Mouse (Mus musculus) embryo, embryonic 9.5 days (tissue): ENCODE measurements around the gene Shq1.

Experiments used
- DNase-seq: peaks from one replicate; pipeline ENCODE4 v3.0.0-alpha.2; 2017; ENCODE audit errors: extremely low spot score

Shq1 gene

DNA sequence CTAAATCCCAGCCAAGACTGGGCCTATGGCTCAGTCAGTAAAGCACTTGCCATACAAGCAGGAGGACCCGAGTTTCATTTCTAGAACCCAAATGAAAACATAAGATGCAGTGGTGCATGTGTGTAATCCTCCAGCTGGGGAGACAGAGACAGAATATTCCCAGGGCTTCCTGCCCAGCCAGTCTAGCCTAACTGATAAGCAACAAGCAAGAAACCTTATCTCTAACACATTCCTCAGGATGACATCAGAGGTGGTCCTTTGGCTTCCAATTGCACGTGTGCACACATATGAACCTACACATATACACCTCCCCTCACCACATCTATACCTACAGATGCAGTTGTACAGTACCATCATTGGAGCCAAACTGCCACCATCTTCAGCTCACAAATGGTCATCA is 2.1 kb downstream of the Shq1 start:
- no peak for DNase-seq

DNA sequence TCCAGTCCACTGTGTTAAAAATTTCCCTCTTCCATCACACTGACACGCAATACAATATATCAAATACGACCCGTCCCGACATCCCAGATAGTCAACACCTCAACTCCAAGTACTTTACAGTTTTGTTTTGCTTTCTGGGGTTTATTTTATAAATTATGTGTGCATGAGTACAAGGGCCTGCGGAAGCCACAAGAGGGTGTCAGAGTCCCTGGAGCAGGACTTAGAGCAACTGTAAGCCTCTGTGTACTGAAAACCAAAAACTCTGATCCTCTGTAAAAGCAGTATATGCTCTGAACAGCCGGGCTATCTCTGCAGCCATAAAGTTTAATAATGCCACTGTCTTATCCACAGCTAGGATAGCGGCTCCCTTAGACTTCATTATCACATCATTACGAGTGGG is 3.3 kb downstream of the Shq1 start:
- no peak for DNase-seq

DNA sequence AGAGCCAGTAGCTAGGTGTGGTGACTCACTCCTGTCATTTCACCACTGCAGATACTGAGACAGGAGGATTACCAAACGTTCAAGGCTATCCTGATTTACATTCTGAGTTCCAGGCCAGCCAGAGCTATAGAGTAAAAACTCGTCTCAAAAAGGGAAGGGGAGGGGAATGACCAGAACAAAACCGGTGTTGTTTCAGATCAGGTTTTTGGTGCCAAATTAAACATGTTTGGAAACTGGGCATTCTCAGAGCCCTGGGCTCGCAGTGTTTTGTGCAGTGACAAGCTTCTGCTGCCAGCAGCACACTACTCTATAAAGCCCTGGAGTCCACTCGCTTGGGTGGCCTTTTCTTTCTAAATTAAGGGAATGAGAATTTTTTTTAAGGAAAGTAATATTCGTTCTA is 8.7 kb downstream of the Shq1 start:
- DNase-seq, result no peak

DNA sequence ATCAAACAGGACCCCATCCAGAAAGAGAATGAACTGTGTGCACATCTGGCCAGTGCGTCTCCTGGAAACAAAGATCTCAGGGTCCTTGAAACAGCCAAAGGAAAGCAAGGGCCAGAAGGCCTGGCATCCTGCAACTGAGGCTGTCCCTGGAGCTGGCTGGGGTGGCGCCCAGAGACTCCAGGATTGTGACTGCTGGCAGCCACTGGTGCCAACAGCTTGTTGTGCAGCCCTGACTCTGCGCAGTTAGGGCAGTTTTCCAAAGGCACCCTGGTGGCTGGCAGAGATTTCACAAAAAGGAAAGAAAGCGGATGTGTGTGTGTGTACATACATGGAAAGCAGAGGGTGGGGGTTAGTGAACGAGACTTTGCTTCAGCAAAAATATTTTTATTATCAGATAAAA is 10.6 kb downstream of the Shq1 start:
- no peak for DNase-seq

DNA sequence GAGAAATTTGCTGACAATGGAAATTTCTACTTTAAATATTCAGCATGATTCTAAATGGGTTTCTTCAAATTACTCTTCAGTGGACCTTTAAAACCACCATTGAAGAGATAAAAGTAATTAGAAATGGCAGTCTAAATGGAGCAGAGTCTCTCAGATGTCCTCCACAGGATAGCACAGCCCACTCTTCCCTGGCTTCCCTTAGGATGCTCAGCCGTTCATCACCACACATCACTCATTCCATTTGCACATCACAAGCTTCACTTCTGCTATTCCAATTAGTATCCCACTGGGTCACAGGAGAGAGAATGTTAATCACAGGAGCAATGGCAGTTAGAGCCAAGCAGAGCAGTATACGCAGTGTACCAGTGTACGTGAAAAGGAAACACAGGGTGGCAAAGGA is 18.4 kb downstream of the Shq1 start:
- no peak for DNase-seq

DNA sequence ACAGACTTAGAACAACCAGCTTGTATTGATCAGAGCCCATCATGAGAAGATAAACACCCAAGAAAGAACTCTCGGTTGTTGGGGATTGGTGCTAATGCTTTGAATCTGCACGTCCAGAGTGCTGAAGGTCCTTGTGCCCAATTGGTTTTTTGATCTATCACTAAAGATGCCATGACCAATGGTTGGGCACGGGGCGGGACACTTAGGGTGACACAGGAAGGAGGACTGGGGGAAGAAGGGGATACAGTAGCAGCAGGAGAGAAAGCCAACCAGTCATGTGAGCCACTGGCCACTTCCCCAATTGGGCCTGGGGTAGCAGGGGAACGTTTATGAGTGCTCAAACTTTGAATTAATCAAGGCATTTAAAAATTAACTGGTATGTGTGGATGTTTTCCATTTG is 23.8 kb downstream of the Shq1 start:
- no peak for DNase-seq

DNA sequence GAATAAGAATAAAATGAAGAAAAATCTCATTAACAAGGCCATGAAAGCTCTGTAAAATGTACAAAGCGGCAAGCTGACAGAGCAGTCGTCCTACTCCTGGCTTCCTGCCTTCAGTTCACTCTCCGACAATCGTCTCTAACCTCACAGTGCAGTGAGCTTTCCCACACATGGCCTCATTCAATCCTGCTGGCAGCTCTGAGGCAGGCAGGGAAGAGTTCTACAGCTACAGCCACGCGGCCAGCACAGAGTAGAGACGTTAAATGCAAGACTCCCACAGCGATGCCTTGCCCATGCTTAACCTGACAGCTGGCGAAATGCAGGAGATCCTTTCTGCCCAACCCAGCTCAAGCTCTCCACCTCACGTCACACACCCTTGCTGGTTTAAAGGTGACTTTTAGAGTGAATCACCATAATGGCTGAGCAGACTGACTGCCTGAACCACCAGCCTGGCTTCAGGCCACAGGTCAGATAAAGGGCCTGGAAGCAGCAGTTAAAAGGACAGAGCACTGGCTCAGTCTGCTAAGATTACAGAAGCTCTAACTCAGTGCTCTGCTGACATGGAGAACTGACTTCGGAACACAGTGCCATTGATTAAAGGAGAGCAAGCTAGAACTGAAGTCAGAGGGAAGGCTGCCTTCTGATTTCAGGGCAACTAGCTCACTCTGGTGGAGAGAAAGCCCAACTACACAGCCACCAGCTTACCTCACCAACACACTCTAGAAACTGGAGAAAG is 25.3 kb downstream of the Shq1 start:
- DNase-seq, result peak; percentile 36

DNA sequence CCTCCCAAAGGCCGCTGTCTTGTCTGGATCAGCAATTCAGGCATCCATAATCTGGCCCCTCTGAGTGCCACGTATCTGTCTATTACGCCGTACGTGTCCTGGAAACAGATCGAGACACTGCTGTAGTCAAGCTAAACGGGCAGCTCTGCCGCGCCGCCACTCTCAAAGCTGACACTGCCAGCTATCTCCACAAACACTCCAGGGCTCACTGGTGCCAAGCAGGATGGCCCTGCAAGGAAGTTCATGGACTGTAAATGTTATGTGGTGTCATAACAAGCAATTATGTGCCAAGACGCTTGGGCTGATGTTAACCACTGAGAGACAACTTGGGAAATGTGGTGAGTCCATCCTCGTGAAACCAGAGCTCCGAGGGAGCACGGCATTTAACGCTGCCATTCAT is 26.3 kb downstream of the Shq1 start:
- no peak for DNase-seq

DNA sequence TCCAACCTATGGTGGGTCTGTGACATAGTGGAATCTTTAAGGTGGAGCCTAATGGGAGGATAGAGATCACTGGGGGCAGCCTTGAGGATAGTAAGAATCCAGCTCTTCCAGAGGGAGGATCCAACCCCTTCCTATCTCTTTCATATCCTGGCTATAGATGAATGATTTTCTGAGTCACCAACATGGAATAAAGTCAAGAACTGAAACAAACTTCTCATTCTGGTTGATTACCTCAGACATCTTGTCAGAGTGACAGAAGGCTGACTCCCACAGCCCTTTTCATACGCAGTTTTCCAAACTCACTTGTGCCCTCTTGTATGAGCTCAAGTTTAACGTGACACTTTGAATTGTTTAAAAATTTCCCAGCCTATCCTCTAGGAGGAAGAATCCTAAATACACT is 28.2 kb downstream of the Shq1 start:
- no peak for DNase-seq

DNA sequence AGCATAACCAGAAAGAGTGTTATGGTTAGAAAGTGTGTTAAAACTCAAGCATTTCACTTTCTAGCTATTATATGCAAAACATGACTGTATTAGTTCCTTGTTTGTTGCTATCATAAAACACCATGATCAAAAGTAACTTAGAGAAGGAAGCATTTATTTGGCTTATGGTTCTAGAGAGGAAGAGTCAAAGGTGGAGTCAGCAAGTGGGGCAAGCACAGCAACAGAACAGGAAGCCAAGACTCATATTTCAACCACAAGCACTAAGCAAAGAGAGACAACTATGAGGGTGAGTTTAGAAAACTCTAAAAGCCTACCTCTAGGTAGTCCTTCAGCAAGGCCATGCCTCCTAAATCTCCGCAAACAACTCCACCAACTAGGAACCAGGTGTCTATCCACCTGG is 30.4 kb downstream of the Shq1 start:
- no peak for DNase-seq

DNA sequence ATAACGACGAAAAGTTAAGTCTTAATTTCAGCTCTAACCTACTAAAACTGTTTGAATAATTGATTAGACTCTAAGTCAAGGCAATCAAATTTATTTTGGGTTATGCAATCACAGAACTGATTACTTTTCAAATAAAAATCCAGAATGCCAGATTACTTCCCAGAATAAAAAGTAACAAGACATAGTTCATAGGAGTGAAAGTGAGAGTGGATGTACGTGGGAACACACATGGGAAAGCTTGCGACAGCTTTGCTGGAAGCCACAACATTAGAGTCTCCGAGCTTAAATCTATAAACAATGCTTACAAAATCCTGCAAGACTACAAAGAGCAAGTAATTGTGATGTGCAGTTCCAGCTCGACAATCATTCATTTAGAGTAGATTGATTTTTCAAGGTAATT is 41.9 kb downstream of the Shq1 start:
- DNase-seq, result no peak

DNA sequence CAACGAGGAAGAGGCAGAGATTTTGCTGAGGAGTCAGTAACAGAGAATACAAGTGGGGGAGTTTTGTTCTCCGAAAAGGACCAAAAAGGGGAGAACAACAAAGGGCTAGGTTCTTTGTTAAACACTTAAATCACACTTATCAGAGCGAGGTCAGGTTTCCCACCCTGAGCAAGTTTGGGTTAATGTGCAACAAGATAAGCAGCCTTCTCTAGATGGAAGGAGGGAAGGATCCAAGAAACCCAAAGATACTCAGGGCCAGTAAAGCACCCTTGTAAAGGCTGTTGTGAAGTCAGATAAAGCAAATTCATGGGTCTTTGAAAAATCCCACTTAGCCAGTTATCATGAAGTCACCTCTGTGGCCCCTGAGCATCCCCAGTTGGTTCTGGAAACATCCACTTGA is 42.7 kb downstream of the Shq1 start:
- DNase-seq, result no peak

DNA sequence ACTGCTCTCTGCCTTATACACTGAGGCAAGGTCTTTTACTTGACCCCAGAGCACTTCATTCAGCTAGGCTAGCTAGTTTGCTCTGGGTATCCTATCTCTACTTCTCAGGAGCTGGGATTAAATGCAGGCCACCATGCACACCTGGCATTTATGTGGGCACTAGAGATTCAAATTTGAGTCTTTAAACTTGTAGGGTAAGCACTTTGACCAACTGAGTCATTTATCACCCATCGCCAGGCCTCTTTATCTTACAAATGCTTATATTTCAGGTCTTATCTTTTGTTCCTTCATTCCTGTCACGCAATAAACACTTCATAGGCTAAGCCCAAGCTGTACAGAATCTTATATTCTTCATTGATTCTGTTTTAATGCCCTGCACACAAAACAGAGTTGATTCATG is 47.0 kb downstream of the Shq1 start:
- no peak for DNase-seq

DNA sequence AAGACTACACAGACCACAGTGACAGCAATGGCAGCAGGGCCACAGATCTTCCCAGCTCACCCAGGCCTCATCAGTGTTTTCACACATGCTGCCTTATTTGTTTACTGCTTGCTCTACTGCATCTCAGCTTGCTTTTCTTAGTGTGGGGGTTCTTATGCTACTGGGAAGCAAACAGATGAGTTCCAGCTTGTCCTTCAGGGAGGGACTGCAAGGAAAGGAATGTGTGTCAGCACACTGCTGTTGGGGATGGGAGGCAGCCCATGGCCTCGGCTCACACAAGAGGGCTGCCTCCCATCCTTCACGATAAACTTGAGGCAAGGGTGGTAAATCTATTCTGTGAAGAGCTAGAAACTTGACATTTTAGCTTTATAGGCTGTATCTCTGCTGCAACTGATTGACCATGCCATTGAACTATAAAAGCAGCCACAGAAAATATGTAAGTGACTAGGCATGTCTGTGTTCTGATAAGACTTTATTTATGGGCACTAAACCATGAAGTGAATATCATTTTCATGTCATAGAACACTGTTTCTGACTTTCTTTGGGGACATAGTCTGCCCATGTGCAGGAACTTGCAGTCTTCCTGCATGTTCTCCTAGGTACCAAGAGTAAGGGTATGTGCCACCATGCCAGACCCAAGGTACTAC is 48.0 kb downstream of the Shq1 start:
- DNase-seq, result no peak

DNA sequence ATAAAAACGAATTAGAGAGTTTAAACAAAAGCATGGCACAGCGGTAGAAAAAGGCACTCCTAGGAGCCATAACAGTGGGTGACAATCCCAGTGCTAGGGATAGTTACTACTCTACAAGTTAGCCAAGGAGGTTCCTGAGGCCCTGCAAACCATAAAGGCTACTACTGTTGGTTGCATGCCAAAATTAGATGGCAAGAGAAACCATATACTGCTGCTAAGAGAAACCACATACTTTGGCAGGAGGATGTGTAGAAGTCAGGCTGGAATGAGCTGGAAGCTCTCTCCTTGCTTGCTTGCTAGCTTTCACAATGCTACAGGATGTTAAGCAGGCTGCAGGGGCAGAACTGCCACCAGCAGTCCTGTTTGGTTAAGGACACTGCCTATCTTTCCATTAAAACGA is 50.5 kb downstream of the Shq1 start:
- no peak for DNase-seq

DNA sequence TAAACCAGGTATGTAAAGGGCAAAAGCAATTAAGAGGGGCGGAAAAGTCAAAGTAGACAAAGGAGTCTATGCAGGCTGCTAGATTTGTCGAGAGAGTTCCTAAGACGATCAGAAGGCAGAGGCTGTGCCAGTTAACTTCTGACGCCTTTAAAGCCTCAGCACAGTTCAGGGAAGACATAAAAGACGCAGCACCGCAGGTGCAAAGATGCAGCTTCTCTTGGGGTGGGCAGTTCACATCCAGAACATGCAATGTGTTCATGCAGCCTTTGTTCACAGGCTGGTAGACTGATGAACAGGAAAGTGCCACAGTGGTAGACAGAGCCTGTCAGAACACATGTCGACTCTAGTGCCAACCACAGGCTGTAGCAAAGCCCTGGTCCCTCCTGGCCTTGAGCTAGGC is 51.6 kb downstream of the Shq1 start:
- DNase-seq, result no peak

DNA sequence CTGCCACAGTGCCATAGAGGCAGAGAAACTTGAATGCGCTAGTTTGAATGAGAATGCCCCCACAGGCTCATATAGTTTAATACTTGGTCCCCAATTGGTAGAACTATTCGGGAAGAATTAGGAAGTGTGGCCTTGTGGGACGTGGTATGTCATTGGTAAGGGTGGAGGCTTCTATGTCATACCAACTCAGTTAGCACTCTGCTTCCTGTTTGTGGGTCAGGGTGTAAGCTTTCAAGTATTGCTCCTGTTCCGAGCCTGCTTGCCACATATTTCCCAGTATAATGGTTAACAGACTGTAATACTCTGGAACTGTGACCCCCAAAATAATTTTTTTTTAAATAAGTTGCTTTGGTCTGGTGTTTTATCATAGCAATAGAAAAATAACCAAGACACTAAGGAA is 54.8 kb downstream of the Shq1 start:
- DNase-seq, result no peak

DNA sequence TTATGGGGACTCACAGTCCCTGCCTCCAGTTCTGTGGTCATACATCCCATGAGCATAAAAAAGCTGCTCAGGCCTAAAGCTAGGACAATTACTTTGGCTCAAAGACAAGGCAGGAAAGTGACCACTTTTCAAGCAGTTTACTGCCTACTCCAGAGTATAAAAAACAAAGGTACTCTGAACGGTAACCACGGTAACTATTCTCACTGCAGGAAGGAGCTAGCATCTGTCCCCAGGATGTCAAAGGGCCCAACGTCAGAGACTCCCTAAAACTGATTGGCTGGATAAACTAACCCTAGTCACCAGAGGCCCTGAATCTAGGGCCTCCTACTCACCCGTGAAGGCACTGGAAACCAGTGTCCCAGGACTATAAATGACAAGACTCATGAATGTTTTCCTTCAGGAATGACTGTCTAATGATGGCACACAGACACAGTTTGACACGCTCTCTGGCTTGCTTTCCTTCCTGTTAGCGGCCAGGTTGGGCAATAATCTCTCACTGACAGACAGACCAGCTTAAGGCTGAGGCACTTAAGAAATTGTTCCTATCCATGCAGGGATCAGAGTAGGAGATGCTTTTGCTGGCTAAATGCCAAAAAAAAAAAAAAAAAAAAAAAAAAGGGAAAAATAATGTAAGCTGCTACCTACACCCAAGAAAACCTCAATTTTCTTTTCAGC is 57.2 kb downstream of the Shq1 start:
- no peak for DNase-seq

DNA sequence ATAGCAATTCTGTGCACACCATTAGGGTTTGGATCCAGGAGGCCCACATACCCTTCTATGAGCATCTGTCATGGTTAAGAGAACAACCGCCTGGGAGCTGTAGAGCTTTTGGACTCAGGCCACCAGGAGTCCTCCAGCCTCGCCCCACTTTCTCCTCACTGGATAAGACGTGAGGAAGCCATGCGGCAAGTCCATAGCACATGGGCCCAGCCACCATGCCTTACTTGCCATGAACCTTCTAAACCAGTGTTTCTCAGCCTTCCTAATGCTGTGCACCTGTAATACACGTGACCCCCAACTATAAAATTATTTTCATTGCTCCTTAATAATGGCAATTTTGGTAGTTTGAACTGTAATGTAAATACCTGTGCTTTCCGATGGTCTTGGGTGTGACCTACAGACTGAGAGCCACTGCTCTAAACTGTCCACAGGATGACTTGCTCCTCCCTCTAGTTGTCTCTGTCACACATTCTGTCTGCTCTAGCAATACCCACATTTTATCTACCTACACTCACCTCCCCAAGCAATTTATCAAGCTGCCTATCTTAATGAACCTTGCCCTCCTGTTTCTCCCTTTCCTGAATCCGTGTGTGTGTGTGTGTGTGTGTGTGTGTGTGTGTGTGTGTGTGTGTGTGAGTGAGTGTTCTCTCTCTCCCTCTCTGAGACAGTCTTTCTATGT is 59.9 kb downstream of the Shq1 start:
- no peak for DNase-seq

DNA sequence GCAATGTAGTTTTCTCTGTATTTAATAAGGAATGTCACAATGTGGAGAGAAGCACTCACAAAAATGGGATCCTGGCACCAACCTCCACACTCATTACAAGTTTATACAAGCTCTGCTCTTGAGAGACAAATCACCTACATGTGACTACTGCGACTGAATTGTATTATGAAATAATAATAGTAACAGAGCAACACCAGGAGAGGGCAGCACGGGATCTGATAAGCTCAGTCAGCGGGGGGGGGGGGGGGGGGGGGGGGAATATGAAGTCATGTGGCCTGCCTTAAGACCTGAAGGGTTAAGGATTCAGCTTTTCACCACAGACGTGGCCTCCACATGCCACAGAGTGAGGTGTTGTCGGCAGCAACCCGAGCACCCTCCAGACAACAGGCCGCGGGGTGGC is 60.8 kb downstream of the Shq1 start:
- DNase-seq, result no peak

DNA sequence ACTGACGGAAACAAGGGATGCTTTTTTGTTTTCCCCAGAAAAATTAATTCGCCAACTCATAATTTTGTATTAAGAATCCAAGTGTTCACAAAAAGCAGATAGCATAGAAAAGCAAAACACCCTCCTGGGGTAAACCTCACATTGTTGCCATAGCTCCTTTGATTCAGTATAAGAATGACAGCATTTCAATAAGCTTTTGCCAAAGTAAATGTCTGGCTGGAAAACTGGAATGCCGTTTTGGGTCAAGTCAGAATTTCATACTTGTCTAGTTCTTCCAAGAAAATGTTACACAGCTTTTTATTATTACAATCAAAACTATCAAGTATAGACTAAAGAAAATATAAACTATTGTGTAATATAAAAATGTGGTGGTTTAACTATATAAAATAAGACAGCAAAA is 61.7 kb downstream of the Shq1 start:
- DNase-seq, result no peak

DNA sequence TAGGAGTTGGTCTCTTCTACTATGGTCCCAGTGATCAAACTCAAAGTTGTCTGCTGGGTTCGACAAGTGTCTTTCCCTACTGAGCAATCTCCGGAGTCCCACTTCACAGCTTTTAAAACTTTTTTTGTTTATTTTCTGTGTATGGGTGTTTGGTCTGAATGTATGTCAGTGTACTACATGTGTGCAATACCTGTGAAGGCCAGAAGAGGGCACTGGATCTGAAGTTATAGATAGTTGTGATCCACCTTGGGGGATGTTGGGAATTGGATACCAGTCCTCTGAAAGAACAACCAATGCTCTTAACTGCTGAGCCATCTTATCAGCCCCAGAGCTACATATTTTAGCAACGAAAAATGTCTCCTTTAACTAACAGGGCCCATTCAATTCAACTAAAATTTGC is 62.5 kb downstream of the Shq1 start:
- DNase-seq, result no peak

DNA sequence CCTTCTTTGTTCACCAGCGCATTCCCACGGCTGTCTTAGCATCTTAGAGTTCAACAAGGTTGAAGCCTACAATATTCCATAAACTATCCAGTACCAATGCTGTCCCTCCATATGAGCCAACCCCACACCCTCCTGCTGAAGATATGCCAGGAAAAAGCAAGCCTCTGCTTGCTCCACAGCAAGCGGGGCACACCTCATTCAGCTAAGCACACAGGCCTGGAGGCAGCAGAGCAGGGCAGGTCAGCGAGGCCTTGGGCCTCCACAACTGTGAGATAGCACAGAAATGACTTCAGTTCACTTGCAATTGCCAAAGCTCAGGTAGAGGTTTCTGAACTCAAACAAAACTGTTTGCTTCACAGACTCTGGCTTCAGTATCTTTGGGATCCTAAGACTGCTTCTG is 64.2 kb downstream of the Shq1 start:
- DNase-seq, result no peak
